Mouse (Mus musculus) forebrain, embryonic 14.5 days (tissue): Measurements from ENCODE around the gene Rbfox2. TPM values are rescaled to one million over a fixed set of nuclear protein-coding genes. Genes with fewer than 3 reads are reported as not detected.

ENCODE experiments used
- ATAC-seq: fragments of 200-750 bp; cut with Nextera tagmentation; 2 replicates; pipeline ENCODE4 v1.8.0; 2017; ENCODE audit warnings: mild to moderate bottlenecking, moderate library complexity
- DNase-seq: peaks from one replicate; pipeline ENCODE4 v3.0.0-alpha.2; 2015; ENCODE audit warnings: low spot score
- H3K27ac ChIP-seq: fragments of 300-500 bp; sonication (generic); 2 replicates; pipeline ENCODE4 v1.5.1; 2014; ENCODE audit warnings: low read depth, mild to moderate bottlenecking, control low read depth, low read length, moderate library complexity
- H3K27me3 ChIP-seq: fragments of 300-500 bp; sonication (generic); replicated peaks from 2 replicates; pipeline ENCODE4 v1.6.1; 2014; ENCODE audit warnings: low read length, control low read depth, mixed read lengths; ENCODE audit not compliant: control insufficient read depth, insufficient read depth
- H3K36me3 ChIP-seq: fragments of 300-500 bp; sonication (generic); 2 replicates; pipeline ENCODE4 v1.6.1; 2014; ENCODE audit warnings: low read length, control low read depth; ENCODE audit not compliant: control insufficient read depth, insufficient read depth
- H3K4me1 ChIP-seq: fragments of 300-500 bp; sonication (generic); 2 replicates; pipeline ENCODE4 v1.6.1; 2014; ENCODE audit warnings: antibody characterized with exemption, low read length, control low read depth; ENCODE audit not compliant: control insufficient read depth, insufficient read depth
- H3K4me2 ChIP-seq: fragments of 300-500 bp; sonication (generic); 2 replicates; pipeline ENCODE4 v1.6.1; 2014; ENCODE audit warnings: mild to moderate bottlenecking, control low read depth, low read length
- H3K4me3 ChIP-seq: fragments of 300-500 bp; sonication (generic); 2 replicates; pipeline ENCODE4 v1.5.1; 2014; ENCODE audit warnings: low read depth, low read length, control low read depth
- H3K9ac ChIP-seq: fragments of 300-500 bp; sonication (generic); 2 replicates; pipeline ENCODE4 v1.6.1; 2014; ENCODE audit warnings: mild to moderate bottlenecking, low read length, control low read depth, moderate library complexity
- H3K9me3 ChIP-seq: fragments of 300-500 bp; sonication (generic); replicated peaks from 2 replicates; pipeline ENCODE4 v1.6.1; 2016; ENCODE audit warnings: low read length, control low read depth, mixed read lengths; ENCODE audit not compliant: control insufficient read depth
- WGBS: fragments of 180-500 bp; shearing (Covaris S2); extraction: QIAGEN DNeasy Blood & Tissue Kit; methylation state at CpG from one replicate; pipeline ENCODE4 v1.1.7; 2014; 5-methylcytosine and 5-hydroxymethylcytosine counted together
- polyA plus RNA-seq: library from polyadenylated mRNA; unstranded; fragments of >200 nt; fragmentation: Nextera tagmentation; extraction: Ambion mirVana; gene quantifications from 2 replicates; pipeline ENCODE4 v1.2.1, GENCODE M21; 2014

The Rbfox2 gene
- 186 and 229 TPM in 2 replicates for polyA plus RNA-seq

GRCm38 (mm10) chr15:77306547-77307261 is at the start of gene Rbfox2:
Rbfox2 (minus strand) TSS chr15:77307004.
- Histone ChIP-seq H3K4me3 (peak within 1 kb of the TSS; percentile 93), H3K9ac (peak within 1 kb of the TSS; percentile 93), H3K36me3 (0 out of 2 replicates have a peak, but pooled peaks cover under 1% of the 10 kb centered on the region), H3K4me1 (peaks cover 17% of the 10 kb centered on the region), H3K9me3 (no peaks in the 10 kb centered on the region), H3K27me3 (no peaks in the 10 kb centered on the region), H3K4me2 (peak within 1 kb of the TSS; percentile 63), H3K27ac (peak within 1 kb of the TSS; percentile 93)
- DNase-seq (peak; percentile 98), ATAC-seq (peak; percentile 97)
- WGBS, result under 1% methylated on average over 89 of the region's 90 CpGs

- H3K4me3 ChIP-seq, result no peak overlapping the region
- H3K4me2 ChIP-seq, result peak overlapping the region; percentile 23
- peak overlapping the region; percentile 32; the same call in 1 of the 2 replicates for H3K9ac ChIP-seq
- peak overlapping the region; percentile 58; the same call in 1 of the 2 replicates for H3K27ac ChIP-seq
- peaks cover 24% of the 10 kb centered on the region for H3K4me1 ChIP-seq
- no peaks in the 10 kb centered on the region for H3K27me3 ChIP-seq
- H3K36me3 ChIP-seq, result no peaks in the 10 kb centered on the region
- H3K9me3 ChIP-seq, result no peaks in the 10 kb centered on the region
- ATAC-seq (peak; percentile 42), DNase-seq (peak; percentile 70)
- 15% methylated on average over 11 of the region's 11 CpGs for WGBS
These were observed 49.5 kb upstream of the Rbfox2 start for GRCm38 (mm10) chr15:77356248-77356810.

- no peak for DNase-seq
- no peaks in the 10 kb centered on the region for H3K27me3 ChIP-seq
- H3K4me2 ChIP-seq, result no peak overlapping the region
- no peak overlapping the region for H3K9ac ChIP-seq
- 69% methylated on average over 6 of the region's 6 CpGs for WGBS
- no peak overlapping the region for H3K4me3 ChIP-seq
- H3K4me1 ChIP-seq, result peaks cover 24% of the 10 kb centered on the region
- H3K36me3 ChIP-seq, result no peaks in the 10 kb centered on the region
- H3K9me3 ChIP-seq, result no peaks in the 10 kb centered on the region
- peak overlapping the region; percentile 49 for H3K27ac ChIP-seq
- ATAC-seq, result no peak
These were observed 48.2 kb upstream of the Rbfox2 start for GRCm38 (mm10) chr15:77354848-77355551.

- WGBS, result 53% methylated on average over 4 of the region's 4 CpGs
- Histone ChIP-seq H3K4me3 (no peak overlapping the region), H3K36me3 (no peaks in the 10 kb centered on the region), H3K9me3 (no peaks in the 10 kb centered on the region), H3K27ac (no peak overlapping the region), H3K27me3 (no peaks in the 10 kb centered on the region), H3K9ac (no peak overlapping the region), H3K4me2 (no peak overlapping the region), H3K4me1 (peaks cover 24% of the 10 kb centered on the region)
- DNase-seq (no peak), ATAC-seq (no peak)
These were observed 47.7 kb upstream of the Rbfox2 start for GRCm38 (mm10) chr15:77354496-77354847.

- Histone ChIP-seq H3K4me3 (no peak overlapping the region), H3K4me1 (peaks cover 21% of the 10 kb centered on the region), H3K4me2 (no peak overlapping the region), H3K27ac (no peak overlapping the region), H3K36me3 (no peaks in the 10 kb centered on the region), H3K9me3 (no peaks in the 10 kb centered on the region), H3K9ac (no peak overlapping the region), H3K27me3 (no peaks in the 10 kb centered on the region)
- DNase-seq (no peak), ATAC-seq (no peak)
- WGBS, result 53% methylated on average over 4 of the region's 4 CpGs
These were observed 47.0 kb upstream of the Rbfox2 start for GRCm38 (mm10) chr15:77353764-77354163.

- Histone ChIP-seq H3K4me3 (no peak overlapping the region), H3K9ac (no peak overlapping the region), H3K27ac (no peak overlapping the region), H3K27me3 (no peaks in the 10 kb centered on the region), H3K4me1 (peaks cover 21% of the 10 kb centered on the region), H3K36me3 (no peaks in the 10 kb centered on the region), H3K9me3 (no peaks in the 10 kb centered on the region), H3K4me2 (no peak overlapping the region)
- DNase-seq, result no peak
- ATAC-seq, result no peak
- WGBS, result 61% methylated on average over 7 of the region's 7 CpGs
These were observed 46.1 kb upstream of the Rbfox2 start for GRCm38 (mm10) chr15:77352863-77353262.

GRCm38 (mm10) chr15:77350117-77350516 is 43.3 kb upstream of the Rbfox2 start:
- H3K9ac ChIP-seq, result no peak overlapping the region
- 91% methylated on average over 7 of the region's 7 CpGs for WGBS
- H3K4me2 ChIP-seq, result no peak overlapping the region
- DNase-seq (no peak), ATAC-seq (no peak)
- no peak overlapping the region for H3K4me3 ChIP-seq
- no peaks in the 10 kb centered on the region for H3K9me3 ChIP-seq
- peaks cover 5% of the 10 kb centered on the region for H3K4me1 ChIP-seq
- no peaks in the 10 kb centered on the region for H3K27me3 ChIP-seq
- no peak overlapping the region for H3K27ac ChIP-seq
- H3K36me3 ChIP-seq, result no peaks in the 10 kb centered on the region

- H3K36me3 ChIP-seq, result no peaks in the 10 kb centered on the region
- no peak overlapping the region for H3K9ac ChIP-seq
- H3K4me1 ChIP-seq, result peaks cover 3% of the 10 kb centered on the region
- H3K4me2 ChIP-seq, result no peak overlapping the region
- H3K9me3 ChIP-seq, result no peaks in the 10 kb centered on the region
- H3K27ac ChIP-seq, result no peak overlapping the region
- H3K27me3 ChIP-seq, result no peaks in the 10 kb centered on the region
- no peak overlapping the region for H3K4me3 ChIP-seq
- 78% methylated on average over 7 of the region's 7 CpGs for WGBS
- ATAC-seq, result no peak
- DNase-seq, result no peak
These were observed 41.3 kb upstream of the Rbfox2 start for GRCm38 (mm10) chr15:77348146-77348545.
